Mouse (Mus musculus): ENCODE measurements around the gene Ajuba. TPM values are rescaled to one million over a fixed set of nuclear protein-coding genes. Genes with fewer than 3 reads are reported as not detected.

Gene Ajuba
- total and polyA plus RNA-seq, 2 experiments from 2014 or later = 6.1 to 9.8 TPM

DNA sequence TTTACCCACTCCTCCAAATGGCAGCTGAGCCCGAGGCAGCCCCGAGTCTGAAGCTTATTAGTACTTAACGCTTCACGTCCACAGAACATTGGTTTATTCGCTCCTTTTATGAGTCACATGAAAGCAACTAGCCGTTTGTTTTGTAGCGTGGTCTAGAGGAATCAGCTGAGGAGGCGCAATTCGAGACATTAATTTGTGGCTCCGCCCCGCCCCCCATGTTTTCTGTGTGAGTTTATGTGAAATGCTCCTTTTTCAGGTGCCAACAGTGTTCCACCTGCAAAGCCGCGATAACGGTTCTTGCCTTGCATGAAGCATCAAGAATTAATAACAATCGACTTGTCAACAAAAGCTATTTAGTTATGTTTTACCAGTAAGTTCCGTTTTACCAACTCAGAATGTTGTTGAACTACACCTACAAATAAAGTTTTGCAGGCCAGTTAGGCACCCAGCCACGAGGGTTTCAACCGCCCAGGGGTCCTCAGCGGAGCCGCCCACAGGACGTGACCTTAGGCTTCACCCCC lies 23.8 kb downstream of the Ajuba start:
- no peak for TF ChIP-seq CTCF (IDR thresholded peaks at IDR 0.05; ENCODE audit: low read depth)
- no peaks in the 10 kb centered on the region for H3K27me3 ChIP-seq (ENCODE audit: insufficient read depth, low read length)
- peak overlapping the region; percentile 63 for H3K4me3 ChIP-seq (ENCODE audit: low read length)
- 3% methylated on average over 21 of the region's 21 CpGs for WGBS
- peaks cover 10% of the 10 kb centered on the region; the same call in 1 of the 2 replicates for H3K36me3 ChIP-seq (ENCODE audit: insufficient read depth, low read length)
- H3K4me1 ChIP-seq (ENCODE audit: insufficient read depth, low read length) = no peaks in the 10 kb centered on the region
- peak overlapping the region; percentile 82 for H3K4me2 ChIP-seq (ENCODE audit: low read depth, low read length)
- no peaks in the 10 kb centered on the region for H3K9me3 ChIP-seq (ENCODE audit: low read length)
- peak overlapping the region; percentile 67 for H3K9ac ChIP-seq (replicated peaks; ENCODE audit: low read length)
- ATAC-seq (no peak), DNase-seq (ENCODE audit: low spot score) (peak; percentile 56)
- peak overlapping the region; percentile 78 for H3K27ac ChIP-seq

DNA sequence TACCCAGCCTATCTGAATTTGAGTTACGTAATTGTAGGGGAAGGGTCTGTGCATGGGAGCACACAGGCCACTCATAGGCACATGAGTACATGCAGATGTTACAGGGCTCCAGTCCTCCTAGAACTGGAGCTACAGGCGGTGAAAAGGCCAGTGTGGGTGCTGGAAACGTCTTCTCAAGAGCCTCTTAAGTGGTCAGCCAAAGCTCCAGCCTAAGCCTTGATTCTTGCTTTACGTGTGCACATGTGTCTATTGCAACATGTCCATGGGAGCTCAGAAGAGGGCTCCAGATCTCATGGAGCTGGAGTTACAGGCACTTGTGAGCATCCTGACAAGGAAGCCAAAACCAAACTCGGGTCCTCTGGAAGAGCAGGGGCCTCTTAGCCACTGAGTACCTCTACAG lies 32.7 kb downstream of the Ajuba start:
- no peak overlapping the region for H3K9ac ChIP-seq (replicated peaks; ENCODE audit: low read length)
- no peak for ATAC-seq
- WGBS = 96% methylated on average over 5 of the region's 5 CpGs

DNA sequence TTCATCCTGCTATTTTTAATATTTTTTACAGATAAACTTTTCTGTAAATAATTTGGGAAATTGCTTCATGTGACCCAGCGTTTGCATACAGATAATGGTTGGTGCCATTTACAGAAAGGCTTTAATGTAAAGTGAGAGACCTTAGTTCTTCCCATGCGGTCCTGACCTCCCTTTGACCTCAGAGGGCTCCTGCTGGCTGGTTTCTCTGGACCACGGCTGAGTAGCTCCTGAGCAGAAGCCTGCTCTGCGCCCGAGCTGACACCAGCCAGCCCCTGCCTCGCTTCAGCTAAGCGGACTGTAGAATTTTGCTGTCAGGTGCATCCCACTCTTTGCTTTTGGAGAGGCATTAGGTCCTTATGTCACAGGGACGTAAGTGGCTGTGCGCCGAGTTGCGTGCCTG lies 36.6 kb downstream of the Ajuba start:
- Histone ChIP-seq H3K4me1 (ENCODE audit: insufficient read depth, low read length) (no peaks in the 10 kb centered on the region), H3K9ac (replicated peaks; ENCODE audit: low read length) (no peak overlapping the region), H3K4me2 (ENCODE audit: low read depth, low read length) (no peak overlapping the region), H3K27ac (no peak overlapping the region), H3K9me3 (ENCODE audit: low read length) (no peaks in the 10 kb centered on the region), H3K27me3 (ENCODE audit: insufficient read depth, low read length) (no peaks in the 10 kb centered on the region), H3K4me3 (ENCODE audit: low read length) (no peak overlapping the region), H3K36me3 (ENCODE audit: insufficient read depth, low read length) (no peaks in the 10 kb centered on the region; the same call in 1 of the 2 replicates)
- 46% methylated on average over 11 of the region's 11 CpGs for WGBS
- no peak for TF ChIP-seq CTCF (IDR thresholded peaks at IDR 0.05; ENCODE audit: low read depth)
- DNase-seq (ENCODE audit: low spot score) = no peak
- no peak for ATAC-seq

More for the DNA sequence above, 32.7 kb downstream of the Ajuba start:
- no peak overlapping the region for H3K4me3 ChIP-seq (ENCODE audit: low read length)
- H3K4me1 ChIP-seq (ENCODE audit: insufficient read depth, low read length) = no peaks in the 10 kb centered on the region
- H3K27ac ChIP-seq = no peak overlapping the region
- H3K36me3 ChIP-seq (ENCODE audit: insufficient read depth, low read length) = peaks cover 11% of the 10 kb centered on the region
- no peaks in the 10 kb centered on the region for H3K9me3 ChIP-seq (ENCODE audit: low read length)
- TF ChIP-seq CTCF (IDR thresholded peaks at IDR 0.05; ENCODE audit: low read depth) = no peak
- DNase-seq (ENCODE audit: low spot score) = no peak
- H3K27me3 ChIP-seq (ENCODE audit: insufficient read depth, low read length) = no peaks in the 10 kb centered on the region
- no peak overlapping the region for H3K4me2 ChIP-seq (ENCODE audit: low read depth, low read length)

DNA sequence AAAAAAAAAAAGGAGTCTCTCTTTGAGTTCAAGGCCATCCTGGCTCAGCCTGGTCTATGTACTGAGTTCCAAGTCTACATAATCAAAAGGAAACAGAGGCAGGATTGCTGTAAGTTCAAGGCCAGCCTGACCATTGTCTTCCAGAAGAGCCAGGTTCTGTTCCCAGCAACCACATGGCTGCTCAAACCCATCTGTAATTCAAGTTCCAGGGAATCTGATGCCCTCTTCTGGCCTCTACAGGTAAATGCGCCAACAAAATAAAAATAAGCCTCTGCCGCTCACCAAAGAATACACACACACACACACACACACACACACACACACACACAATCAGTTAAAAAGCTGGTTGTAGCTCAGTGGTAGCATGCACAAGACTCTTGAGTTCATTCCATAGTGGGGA lies 38.8 kb downstream of the Ajuba start:
- TF ChIP-seq CTCF (IDR thresholded peaks at IDR 0.05; ENCODE audit: low read depth) = peak; percentile 21; the same call in 1 of the 2 replicates
- ATAC-seq (no peak), DNase-seq (ENCODE audit: low spot score) (no peak)
- H3K27ac ChIP-seq = no peak overlapping the region
- H3K4me2 ChIP-seq (ENCODE audit: low read depth, low read length) = no peak overlapping the region
- no peaks in the 10 kb centered on the region for H3K36me3 ChIP-seq (ENCODE audit: insufficient read depth, low read length)
- H3K27me3 ChIP-seq (ENCODE audit: insufficient read depth, low read length) = no peaks in the 10 kb centered on the region
- no peak overlapping the region for H3K4me3 ChIP-seq (ENCODE audit: low read length)
- H3K9me3 ChIP-seq (ENCODE audit: low read length) = no peaks in the 10 kb centered on the region
- no peaks in the 10 kb centered on the region for H3K4me1 ChIP-seq (ENCODE audit: insufficient read depth, low read length)
- WGBS = 80% methylated on average over 2 of the region's 2 CpGs
- H3K9ac ChIP-seq (replicated peaks; ENCODE audit: low read length) = no peak overlapping the region

DNA sequence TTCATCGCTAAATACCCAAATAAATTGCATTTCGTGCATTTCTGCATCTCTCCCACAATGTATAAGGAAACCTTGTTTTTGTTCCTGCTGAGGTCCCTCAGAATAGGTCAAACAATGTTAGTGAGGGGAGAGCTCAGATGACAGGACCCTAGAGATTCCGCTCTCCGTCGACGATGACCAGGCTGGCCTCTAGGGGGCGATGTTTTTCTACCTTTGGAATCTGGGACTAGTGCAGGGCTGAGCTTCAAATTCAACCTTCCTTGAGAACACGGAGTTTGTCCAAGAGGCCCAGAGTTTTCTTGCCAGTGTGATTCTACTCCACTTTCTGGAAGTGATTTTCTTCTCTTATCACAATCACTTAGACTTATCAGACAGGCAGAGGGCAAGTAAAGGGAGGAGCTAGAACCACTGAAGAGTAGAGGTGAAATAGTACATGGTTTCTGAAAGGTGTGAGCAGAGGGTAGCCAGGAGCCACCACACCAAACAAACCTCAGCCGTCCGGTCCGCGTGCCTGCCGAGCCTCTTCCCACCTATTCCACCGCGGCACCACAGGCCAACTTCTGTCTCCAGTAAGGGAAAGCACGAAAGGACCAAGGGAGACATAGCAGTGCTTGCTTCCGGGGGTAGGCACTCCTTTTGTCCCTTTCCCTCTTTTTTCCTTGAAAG lies 48.8 kb downstream of the Ajuba start:
- H3K9ac ChIP-seq (replicated peaks; ENCODE audit: low read length) = no peak overlapping the region
- 20% methylated on average over 17 of the region's 17 CpGs for WGBS
- H3K4me1 ChIP-seq (ENCODE audit: insufficient read depth, low read length) = no peaks in the 10 kb centered on the region
- TF ChIP-seq CTCF (IDR thresholded peaks at IDR 0.05; ENCODE audit: low read depth) = peak; percentile 83
- no peak overlapping the region for H3K27ac ChIP-seq
- H3K4me2 ChIP-seq (ENCODE audit: low read depth, low read length) = 0 out of 2 replicates have a peak overlapping the region, but pooled peaks have one; percentile 2
- no peaks in the 10 kb centered on the region for H3K27me3 ChIP-seq (ENCODE audit: insufficient read depth, low read length)
- ATAC-seq = peak; percentile 72
- H3K36me3 ChIP-seq (ENCODE audit: insufficient read depth, low read length) = no peaks in the 10 kb centered on the region
- DNase-seq (ENCODE audit: low spot score) = peak; percentile 89
- no peaks in the 10 kb centered on the region for H3K9me3 ChIP-seq (ENCODE audit: low read length)
- H3K4me3 ChIP-seq (ENCODE audit: low read length) = no peak overlapping the region

DNA sequence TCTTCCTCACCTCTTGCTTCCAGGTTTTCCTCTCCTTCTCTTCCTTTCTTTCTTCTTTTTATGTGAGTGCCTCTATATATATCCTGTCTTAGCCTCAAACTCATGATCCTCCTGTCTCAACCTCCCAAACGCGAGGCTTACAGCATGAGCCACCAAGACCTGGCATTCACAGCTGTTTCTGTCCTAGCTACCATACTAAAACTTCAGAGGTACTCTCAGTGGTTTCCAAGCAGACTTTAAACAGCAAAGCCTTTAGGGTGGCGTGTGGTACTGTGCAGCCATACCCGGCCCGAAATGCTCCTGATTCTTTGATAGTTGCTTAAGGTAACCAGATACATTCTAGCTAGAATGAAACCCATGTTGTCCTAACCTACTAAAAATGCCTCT lies 49.4 kb downstream of the Ajuba start:
- peak overlapping the region; percentile 43 for H3K4me3 ChIP-seq (ENCODE audit: low read length)
- H3K27me3 ChIP-seq (ENCODE audit: insufficient read depth, low read length) = no peaks in the 10 kb centered on the region
- no peaks in the 10 kb centered on the region for H3K4me1 ChIP-seq (ENCODE audit: insufficient read depth, low read length)
- H3K4me2 ChIP-seq (ENCODE audit: low read depth, low read length) = peak overlapping the region; percentile 72
- peak; percentile 19 for ATAC-seq
- no peak overlapping the region for H3K9ac ChIP-seq (replicated peaks; ENCODE audit: low read length)
- peak overlapping the region; percentile 78; the same call in 1 of the 2 replicates for H3K27ac ChIP-seq
- no peaks in the 10 kb centered on the region for H3K36me3 ChIP-seq (ENCODE audit: insufficient read depth, low read length)
- no peaks in the 10 kb centered on the region for H3K9me3 ChIP-seq (ENCODE audit: low read length)
- no peak for DNase-seq (ENCODE audit: low spot score)
- TF ChIP-seq CTCF (IDR thresholded peaks at IDR 0.05; ENCODE audit: low read depth) = no peak
- 22% methylated on average over 5 of the region's 5 CpGs for WGBS
